Mouse (Mus musculus): ENCODE data around the gene Loxl1.

DNA sequence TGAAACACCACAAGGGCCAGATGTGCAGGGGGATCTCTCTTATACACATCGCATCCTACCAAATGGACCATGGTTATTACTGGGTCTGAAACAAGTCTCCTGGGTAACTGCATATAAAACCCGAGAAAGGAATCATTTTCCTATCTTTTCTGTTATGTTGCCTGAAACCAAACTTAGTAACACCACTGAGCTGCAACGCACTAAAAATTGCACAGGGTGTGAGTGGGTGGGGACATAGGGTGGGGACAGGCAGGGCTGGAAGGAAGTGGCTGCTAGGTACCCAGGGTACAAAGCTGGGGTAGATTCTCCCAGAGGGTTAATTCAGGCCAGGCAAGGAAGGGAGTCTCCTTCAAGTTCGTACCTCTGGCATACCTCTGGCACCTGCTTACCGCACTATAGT lies 70.3 kb downstream of the Loxl1 start:
- TF ChIP-seq EP300 (IDR thresholded peaks at IDR 0.05; ENCODE audit: low read depth) (no peak), CTCF (IDR thresholded peaks at IDR 0.05; ENCODE audit: low read depth) (no peak)

Data from liver, postnatal 0 days (tissue).